Mouse (Mus musculus): ENCODE measurements around the gene Psrc1.

Psrc1 gene

GRCm38 (mm10) chr3:108424944-108425623 lies 41.4 kb downstream of the Psrc1 start:
- no peak for DNase-seq

GRCm38 (mm10) chr3:108425624-108426018 lies 42.0 kb downstream of the Psrc1 start:
- DNase-seq: no peak

- no peak for DNase-seq
Measured at GRCm38 (mm10) chr3:108432542-108433187, 49.0 kb downstream of the Psrc1 start.

GRCm38 (mm10) chr3:108433188-108433880 lies 49.7 kb downstream of the Psrc1 start:
- DNase-seq: no peak

- no peak for DNase-seq
Measured at GRCm38 (mm10) chr3:108433881-108434495, 50.3 kb downstream of the Psrc1 start.

GRCm38 (mm10) chr3:108435701-108436379 lies 52.2 kb downstream of the Psrc1 start:
- no peak for DNase-seq

GRCm38 (mm10) chr3:108436380-108436714 lies 52.7 kb downstream of the Psrc1 start:
- DNase-seq: no peak
